Mouse (Mus musculus) megakaryocyte, embryonic 14.5 days (primary cell): ENCODE results near the gene Egln3. TPM values are rescaled to one million over a fixed set of nuclear protein-coding genes. Genes with fewer than 3 reads are reported as not detected.

ENCODE experiments used
- H3K27me3 ChIP-seq: replicated peaks from 2 replicates; pipeline ENCODE3; 2012; ENCODE audit warnings: inconsistent platforms
- H3K36me3 ChIP-seq: replicated peaks from 2 replicates; pipeline ENCODE3; 2012; ENCODE audit warnings: low read length, inconsistent platforms, mixed read lengths
- H3K4me1 ChIP-seq: 2 replicates; pipeline ENCODE4 v1.6.1; 2012; ENCODE audit warnings: inconsistent platforms
- H3K4me3 ChIP-seq: replicated peaks from 2 replicates; pipeline ENCODE3; 2012; ENCODE audit warnings: moderate library complexity, mild to moderate bottlenecking, inconsistent platforms
- H3K9me3 ChIP-seq: 2 replicates; pipeline ENCODE4 v1.6.1; 2012; ENCODE audit warnings: inconsistent platforms
- FLI1 ChIP-seq: IDR thresholded peaks from 2 replicates; pipeline ENCODE4 v1.6.1; 2012; ENCODE audit warnings: low read length, inconsistent platforms, mixed read lengths
- GATA1 ChIP-seq: IDR thresholded peaks from 3 replicates; pipeline ENCODE4 v1.6.1; 2012; ENCODE audit warnings: mixed read lengths, low read length, inconsistent platforms, borderline replicate concordance
- polyA plus RNA-seq: library from polyadenylated mRNA; stranded (reverse); fragments of >175 nt; gene quantifications from 2 replicates; pipeline ENCODE4 v1.2.3, GENCODE M21; 2012; ENCODE audit warnings: low replicate concordance; ENCODE audit not compliant: insufficient read depth

The Egln3 gene
- polyA plus RNA-seq, 1 experiment = 68.3 TPM

DNA sequence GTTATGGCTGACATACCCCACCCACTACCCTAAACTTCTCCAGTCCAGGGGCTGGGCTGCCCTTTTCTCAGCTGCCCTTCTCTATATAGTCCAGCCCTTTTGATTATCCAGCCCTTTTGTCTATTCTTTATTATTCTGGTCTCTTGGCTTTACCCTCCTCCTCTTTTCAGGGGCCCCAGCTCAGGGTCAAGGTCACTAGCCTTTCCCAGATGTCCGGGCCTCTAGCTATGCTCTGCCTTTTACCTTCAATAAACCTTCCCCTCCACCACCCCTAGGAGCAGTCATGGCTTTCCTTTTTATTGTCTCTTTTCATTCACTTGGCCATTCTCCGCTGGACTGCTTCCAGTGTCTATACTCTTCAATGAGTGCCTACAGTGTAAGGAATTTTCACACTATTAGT, 22.7 kb upstream of the Egln3 start:
- H3K4me3 ChIP-seq = no peak overlapping the region
- TF ChIP-seq GATA1 (no peak), FLI1 (no peak)
- 0 out of 2 replicates have a peak, but pooled peaks cover 3% of the 10 kb centered on the region for H3K4me1 ChIP-seq
- H3K36me3 ChIP-seq = no peaks in the 10 kb centered on the region
- no peaks in the 10 kb centered on the region for H3K9me3 ChIP-seq
- peaks cover 5% of the 10 kb centered on the region for H3K27me3 ChIP-seq

DNA sequence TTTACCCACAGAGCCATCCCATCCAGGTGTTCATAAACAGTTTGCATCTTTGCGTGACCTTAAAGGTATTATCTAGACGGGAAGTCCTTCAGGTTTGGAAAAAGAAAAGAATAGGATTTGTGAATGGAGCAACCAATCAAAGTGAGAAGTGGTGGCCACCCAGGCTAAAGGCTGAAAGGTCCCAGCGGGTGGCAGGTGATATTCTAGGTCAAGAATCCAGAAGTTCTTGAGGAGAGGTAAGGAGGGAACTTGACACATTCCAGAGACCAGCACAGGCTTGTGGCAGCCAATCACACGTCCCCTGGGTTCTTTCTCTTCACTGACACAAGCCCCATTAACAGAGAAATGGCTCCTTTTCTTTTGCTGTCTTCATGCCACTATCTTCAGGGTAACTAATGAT, 21.9 kb upstream of the Egln3 start:
- TF ChIP-seq FLI1 (no peak), GATA1 (no peak)

DNA sequence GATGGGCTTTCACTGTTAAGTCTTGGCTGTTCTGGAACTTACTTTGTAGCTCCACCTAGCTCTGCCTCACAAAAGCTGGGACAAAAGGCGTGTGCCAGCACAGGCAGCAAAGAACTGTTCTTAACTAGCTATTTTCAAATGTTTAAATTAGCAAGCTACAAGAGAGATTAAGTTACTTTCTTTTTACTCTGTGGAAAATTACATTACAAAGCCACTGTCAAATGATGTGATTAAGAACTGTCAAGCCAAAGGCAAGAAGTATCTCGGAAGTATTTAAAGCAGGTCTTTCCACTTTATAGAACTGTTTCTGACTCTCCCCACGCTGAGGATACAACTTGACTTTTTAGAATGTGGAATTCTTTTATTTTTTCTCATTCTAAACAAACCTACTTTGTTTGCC, 21.4 kb upstream of the Egln3 start:
- Histone ChIP-seq H3K4me3 (no peak overlapping the region), H3K36me3 (no peaks in the 10 kb centered on the region), H3K27me3 (peaks cover 5% of the 10 kb centered on the region), H3K9me3 (no peaks in the 10 kb centered on the region), H3K4me1 (0 out of 2 replicates have a peak, but pooled peaks cover 3% of the 10 kb centered on the region)
- TF ChIP-seq GATA1 = no peak
- no peak for TF ChIP-seq FLI1

More for the DNA sequence above, 21.9 kb upstream of the Egln3 start:
- no peaks in the 10 kb centered on the region for H3K9me3 ChIP-seq
- H3K4me3 ChIP-seq = no peak overlapping the region
- H3K36me3 ChIP-seq = no peaks in the 10 kb centered on the region
- peaks cover 5% of the 10 kb centered on the region for H3K27me3 ChIP-seq
- H3K4me1 ChIP-seq = 0 out of 2 replicates have a peak, but pooled peaks cover 3% of the 10 kb centered on the region

DNA sequence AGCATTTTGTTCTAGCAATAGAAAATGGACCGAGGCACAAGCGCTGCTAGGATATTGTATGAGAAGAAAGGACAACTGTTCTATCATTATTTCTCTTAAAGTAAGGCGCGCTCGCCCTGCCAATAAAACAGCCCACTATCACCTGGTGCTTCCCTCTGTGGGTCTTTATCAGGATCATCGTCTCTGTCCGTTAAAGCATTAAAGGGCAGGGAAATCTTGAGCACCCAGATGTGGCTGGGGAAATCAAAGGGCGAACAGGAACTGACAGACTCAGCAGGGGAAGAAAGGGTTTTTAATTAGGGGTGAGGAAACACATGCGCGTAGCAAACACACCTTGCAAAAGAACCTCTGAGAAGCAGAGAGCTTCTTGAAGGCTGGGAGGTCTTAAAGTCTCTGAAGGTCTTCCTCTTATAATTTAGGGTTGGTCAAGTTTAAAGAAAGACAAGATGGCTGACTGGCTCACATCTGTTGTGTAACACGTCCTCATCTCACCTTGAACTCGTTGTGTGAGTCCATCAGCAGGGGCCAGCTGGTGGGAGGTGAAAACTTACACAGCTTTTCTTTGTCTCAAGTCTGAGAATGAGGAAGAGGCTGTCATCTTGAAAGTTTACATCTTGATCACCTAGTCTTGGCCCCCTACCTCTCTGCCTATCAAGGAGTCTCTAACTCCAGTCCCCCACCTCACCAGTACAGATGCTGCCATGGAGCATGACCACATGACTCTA, 18.5 kb upstream of the Egln3 start:
- TF ChIP-seq FLI1 (no peak), GATA1 (no peak)
- Histone ChIP-seq H3K4me3 (no peak overlapping the region), H3K27me3 (peaks cover 5% of the 10 kb centered on the region), H3K4me1 (peaks cover 1% of the 10 kb centered on the region; the same call in 1 of the 2 replicates), H3K36me3 (no peaks in the 10 kb centered on the region), H3K9me3 (no peaks in the 10 kb centered on the region)

DNA sequence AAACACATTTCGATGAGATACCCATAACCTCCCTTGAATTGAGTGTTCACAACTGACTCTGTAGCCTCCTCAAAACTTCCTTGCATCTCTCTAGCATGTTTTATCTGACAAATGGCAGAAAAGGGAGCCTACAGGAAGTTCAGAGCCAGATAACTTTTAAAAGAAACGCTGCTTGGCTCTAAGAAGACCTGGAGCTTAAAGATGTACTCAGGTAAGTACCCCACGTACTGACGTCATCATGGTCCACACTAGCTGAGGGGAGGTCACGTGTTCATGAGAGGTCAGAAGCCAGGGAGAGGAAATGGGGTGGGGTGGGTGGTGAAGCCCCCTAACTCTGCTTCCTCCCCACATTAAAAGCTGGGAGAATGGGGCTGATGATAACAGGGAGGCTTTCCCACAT, 13.0 kb upstream of the Egln3 start:
- no peaks in the 10 kb centered on the region for H3K36me3 ChIP-seq
- H3K9me3 ChIP-seq = peaks cover 6% of the 10 kb centered on the region
- TF ChIP-seq GATA1 (no peak), FLI1 (no peak)

DNA sequence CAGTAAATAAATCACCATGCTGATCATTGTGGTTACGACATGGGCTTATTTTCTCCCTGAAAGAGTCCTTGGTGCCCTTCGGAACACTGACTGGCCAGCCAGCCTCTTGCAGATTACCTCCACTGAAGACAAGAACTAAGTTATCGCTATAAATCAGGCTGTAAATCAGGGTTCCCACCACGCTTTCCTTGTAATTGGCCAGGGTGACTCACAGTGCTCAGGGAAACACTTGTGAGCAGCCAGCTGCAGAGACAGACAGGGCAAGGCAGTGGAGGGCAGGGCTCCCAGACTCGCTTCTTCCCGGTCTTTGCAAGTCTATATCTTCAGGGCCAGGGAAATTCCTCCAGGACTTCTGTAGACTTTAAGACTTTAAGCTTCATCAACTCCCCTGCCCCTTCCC, 10.8 kb upstream of the Egln3 start:
- TF ChIP-seq GATA1 (no peak), FLI1 (no peak)
- H3K9me3 ChIP-seq = peaks cover 6% of the 10 kb centered on the region
- peaks cover 16% of the 10 kb centered on the region for H3K4me1 ChIP-seq
- H3K36me3 ChIP-seq = no peaks in the 10 kb centered on the region
- peaks cover 4% of the 10 kb centered on the region for H3K27me3 ChIP-seq
- H3K4me3 ChIP-seq = no peak overlapping the region

More for the DNA sequence above, 13.0 kb upstream of the Egln3 start:
- H3K4me3 ChIP-seq = no peak overlapping the region
- peaks cover 16% of the 10 kb centered on the region for H3K4me1 ChIP-seq
- H3K27me3 ChIP-seq = peaks cover 4% of the 10 kb centered on the region

DNA sequence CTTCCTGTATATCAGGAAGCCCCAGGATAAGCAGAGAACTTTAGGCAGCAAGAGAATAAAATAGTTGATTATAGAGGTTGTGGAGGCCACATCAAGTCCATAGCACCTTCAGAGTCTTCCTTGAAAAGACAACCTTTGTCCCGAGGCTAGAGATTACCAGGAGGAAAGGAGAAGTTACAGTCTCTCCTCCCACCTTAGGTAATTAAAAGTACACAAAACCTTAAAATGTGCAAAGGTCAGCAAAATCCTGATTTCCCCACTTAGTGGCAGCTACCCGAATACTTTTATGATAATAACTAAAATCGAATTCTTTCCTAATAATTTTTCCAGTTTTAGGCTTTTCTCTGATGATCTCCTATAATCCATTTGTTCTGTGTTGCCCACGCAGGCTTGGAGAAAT, 10.2 kb upstream of the Egln3 start:
- TF ChIP-seq FLI1 (no peak), GATA1 (no peak)
- no peak overlapping the region for H3K4me3 ChIP-seq
- no peaks in the 10 kb centered on the region for H3K36me3 ChIP-seq
- H3K4me1 ChIP-seq = peaks cover 20% of the 10 kb centered on the region
- H3K9me3 ChIP-seq = peaks cover 6% of the 10 kb centered on the region
- peaks cover 4% of the 10 kb centered on the region for H3K27me3 ChIP-seq

DNA sequence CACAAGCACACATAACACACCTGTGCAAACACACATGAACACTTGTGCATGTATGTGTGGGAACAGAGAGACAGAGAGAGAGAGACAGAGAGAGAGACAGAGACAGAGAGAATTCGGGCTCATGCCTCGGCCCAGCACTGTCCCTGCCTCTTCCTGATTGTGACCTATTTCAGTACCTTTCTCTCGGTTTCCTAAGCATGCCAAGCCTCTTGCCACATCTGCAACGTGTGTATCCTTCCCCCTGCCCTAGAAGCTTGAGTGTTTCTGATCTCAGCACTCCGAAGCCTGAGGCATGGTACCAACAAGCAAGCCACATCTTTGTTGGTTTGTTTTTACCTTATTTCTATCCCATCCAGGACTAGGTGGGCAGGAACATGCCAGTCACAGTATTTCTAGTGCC, 9.6 kb upstream of the Egln3 start:
- peaks cover 4% of the 10 kb centered on the region for H3K27me3 ChIP-seq
- H3K9me3 ChIP-seq = peaks cover 6% of the 10 kb centered on the region
- peaks cover 20% of the 10 kb centered on the region for H3K4me1 ChIP-seq
- no peaks in the 10 kb centered on the region for H3K36me3 ChIP-seq
- TF ChIP-seq FLI1 = no peak
- no peak for TF ChIP-seq GATA1
- H3K4me3 ChIP-seq = no peak overlapping the region

DNA sequence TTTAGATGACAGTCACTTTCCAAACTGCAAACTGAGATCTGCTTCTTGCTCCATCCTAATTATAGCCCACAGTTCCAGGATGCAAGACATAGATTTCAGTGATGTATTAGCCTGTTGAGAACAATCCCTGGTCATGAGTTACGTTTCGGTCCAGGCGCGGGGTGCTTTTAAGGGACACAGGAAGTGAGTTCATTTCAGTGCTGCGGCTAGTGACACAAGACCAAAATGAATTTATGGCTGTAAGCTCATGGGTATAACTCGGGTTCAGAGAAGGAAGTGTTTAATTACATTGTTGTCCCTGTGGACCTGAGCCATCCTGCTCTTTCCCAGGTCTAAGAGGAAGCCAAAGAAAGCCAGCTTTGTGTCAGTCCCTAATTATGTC, 5.5 kb upstream of the Egln3 start:
- Histone ChIP-seq H3K4me1 (peaks cover 29% of the 10 kb centered on the region), H3K4me3 (no peak overlapping the region), H3K36me3 (no peaks in the 10 kb centered on the region), H3K9me3 (peaks cover 3% of the 10 kb centered on the region; the same call in 1 of the 2 replicates), H3K27me3 (no peaks in the 10 kb centered on the region)
- TF ChIP-seq GATA1 = no peak
- no peak for TF ChIP-seq FLI1

DNA sequence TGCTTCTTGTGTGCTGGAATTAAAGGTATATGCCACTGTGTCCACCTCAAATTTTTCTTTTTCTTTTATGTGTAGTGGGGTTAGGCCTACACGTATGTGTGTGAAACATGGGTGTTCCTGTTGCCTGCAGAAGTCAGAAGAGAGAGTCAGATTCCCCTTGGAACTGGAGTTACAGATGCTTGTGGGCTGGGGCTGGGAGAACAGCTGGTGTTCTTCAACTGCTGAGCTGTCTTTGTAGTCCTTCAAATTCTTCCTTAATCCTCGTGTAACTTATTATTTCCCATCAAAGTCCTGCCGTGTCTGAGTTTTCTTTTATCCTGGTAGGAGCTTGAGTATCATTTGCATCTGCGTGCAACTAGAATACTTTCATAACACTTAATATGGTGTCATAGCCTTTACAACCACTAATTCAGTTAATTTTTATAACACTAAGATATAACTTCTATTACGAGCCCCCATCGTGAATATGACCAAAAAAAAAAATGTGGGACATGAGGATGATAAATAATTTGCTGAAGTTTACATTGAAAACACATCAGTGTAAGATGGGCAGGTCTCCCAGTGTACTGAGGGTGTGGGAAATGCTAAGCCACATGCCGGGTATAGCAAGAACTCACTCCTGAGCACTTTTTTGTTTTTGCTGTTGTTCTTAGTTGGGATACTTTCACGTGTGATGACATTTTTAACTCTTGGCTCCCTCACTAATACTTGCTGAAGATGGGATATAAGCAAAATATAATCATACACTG, 4.9 kb upstream of the Egln3 start:
- TF ChIP-seq GATA1 (no peak), FLI1 (no peak)
- H3K4me3 ChIP-seq = no peak overlapping the region
- H3K4me1 ChIP-seq = peaks cover 30% of the 10 kb centered on the region
- H3K27me3 ChIP-seq = no peaks in the 10 kb centered on the region
- peaks cover 3% of the 10 kb centered on the region; the same call in 1 of the 2 replicates for H3K9me3 ChIP-seq
- H3K36me3 ChIP-seq = no peaks in the 10 kb centered on the region
